Mouse (Mus musculus): ENCODE measurements around the gene Stard10.

DNA sequence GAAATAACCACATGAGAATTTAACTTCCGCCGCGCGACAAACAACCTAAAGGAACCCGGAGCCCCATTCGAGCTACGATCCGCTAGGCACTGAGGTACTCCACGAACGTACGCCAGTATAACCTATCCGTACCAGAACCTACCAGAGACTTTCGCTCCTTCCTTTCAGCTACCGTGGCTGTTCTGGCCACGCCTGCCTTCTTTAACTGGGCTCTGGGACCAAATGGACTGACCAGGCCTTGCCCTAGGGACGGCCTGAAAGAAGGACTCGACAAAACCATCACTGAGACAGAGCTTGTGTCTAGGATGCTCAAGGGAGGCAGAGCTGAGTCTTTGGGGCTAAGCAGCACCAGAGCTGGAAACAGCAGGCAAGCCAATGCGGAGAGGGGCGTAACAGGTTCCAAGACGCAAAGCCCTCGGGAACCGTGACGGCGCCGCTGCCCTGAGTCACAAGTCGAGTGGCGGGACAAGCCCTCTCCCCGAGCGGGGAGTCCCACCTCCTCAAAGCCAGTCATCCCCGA lies 15.5 kb upstream of the Stard10 start:
- TF ChIP-seq POLR2A (IDR thresholded peaks at IDR 0.05; ENCODE audit: insufficient read depth, low read depth, low read length) (no peak), CTCF (IDR thresholded peaks at IDR 0.05; ENCODE audit: insufficient read depth, low read depth, low read length) (no peak)

All from olfactory bulb, adult 2 months (tissue).